Mouse (Mus musculus): ENCODE data around the gene Snf8. TPM values are rescaled to one million over a fixed set of nuclear protein-coding genes. Genes with fewer than 3 reads are reported as not detected.

Gene Snf8
- polyA plus RNA-seq, 1 experiment from 2014 or later = 125 TPM

DNA sequence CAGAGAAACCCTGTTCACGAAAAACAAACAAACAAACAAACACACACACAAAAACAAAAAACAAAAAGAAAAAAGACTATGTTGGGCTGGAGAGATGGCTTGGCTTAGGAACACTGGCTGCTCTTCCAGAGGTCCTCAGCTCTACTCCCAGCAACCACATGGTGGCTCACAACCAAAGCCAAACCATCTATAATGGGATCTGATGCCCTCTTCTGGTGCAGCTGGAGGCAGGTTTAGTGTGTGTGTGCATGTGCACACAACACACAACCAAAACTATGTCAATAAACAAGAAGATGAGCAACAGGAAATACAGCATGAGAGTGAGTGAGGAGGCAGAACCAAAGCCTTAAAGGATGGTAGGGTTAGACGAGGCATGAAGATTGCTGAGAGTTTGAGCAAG is 3.0 kb upstream of the Snf8 start:
- Histone ChIP-seq H3K9me3 (replicated peaks) (no peaks in the 10 kb centered on the region), H3K4me1 (peaks cover 22% of the 10 kb centered on the region), H3K4me3 (replicated peaks) (no peak overlapping the region), H3K27ac (replicated peaks) (no peak overlapping the region), H3K9ac (replicated peaks) (no peak overlapping the region), H3K36me3 (no peaks in the 10 kb centered on the region), H3K27me3 (replicated peaks) (peaks cover 18% of the 10 kb centered on the region), H3K4me2 (no peak overlapping the region)
- 83% methylated on average over 2 of the region's 2 CpGs for WGBS
- no peak for ATAC-seq (ENCODE audit: low FRiP score)

DNA sequence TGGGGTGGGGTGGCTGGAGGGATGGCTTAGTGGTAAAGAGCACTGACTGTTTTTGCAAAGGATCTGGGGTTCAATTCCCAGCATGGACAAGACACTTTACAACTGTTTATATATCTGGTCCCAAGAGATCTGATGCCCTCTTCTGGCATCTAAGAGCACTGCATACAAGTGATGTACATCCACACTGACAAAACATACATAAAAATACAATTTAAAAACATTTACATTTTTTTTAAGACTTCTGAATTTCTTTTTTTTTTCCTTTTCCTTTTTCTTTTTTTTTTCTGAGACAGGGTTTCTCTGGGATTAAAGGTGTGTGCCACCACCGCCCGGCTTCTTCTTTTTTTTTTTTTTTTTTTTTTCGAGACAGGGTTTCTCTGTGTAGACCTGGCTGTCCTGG is 1.4 kb upstream of the Snf8 start:
- Histone ChIP-seq H3K9ac (replicated peaks) (no peak overlapping the region), H3K27ac (replicated peaks) (no peak overlapping the region), H3K4me2 (no peak overlapping the region), H3K27me3 (replicated peaks) (peaks cover 17% of the 10 kb centered on the region), H3K4me1 (peaks cover 33% of the 10 kb centered on the region), H3K36me3 (peaks cover 4% of the 10 kb centered on the region; the same call in 1 of the 2 replicates), H3K4me3 (replicated peaks) (no peak overlapping the region), H3K9me3 (replicated peaks) (no peaks in the 10 kb centered on the region)
- no peak for ATAC-seq (ENCODE audit: low FRiP score)
- 95% methylated on average over 2 of the region's 3 CpGs for WGBS

DNA sequence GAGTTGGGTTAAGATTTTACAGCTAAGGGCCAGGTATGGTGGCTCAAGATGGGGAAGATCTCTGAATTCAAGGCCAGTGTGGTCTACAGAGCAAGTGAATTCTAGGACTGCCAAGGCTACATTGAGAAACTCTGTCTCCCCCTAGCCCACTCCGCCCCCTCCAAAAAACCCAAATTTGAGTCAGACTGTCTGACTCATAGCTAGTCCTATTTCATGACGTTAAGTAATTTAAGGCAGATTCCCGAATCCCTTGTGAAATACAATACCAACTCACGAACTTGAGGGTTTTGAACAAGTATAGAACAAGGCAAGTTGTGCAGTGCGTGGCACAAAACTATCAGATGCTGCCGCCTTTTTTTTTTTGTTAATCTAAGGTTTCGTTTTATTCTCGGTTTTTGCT is 569 bp upstream of the Snf8 start:
- Histone ChIP-seq H3K4me2 (peak overlapping the region; percentile 90), H3K4me1 (peaks cover 33% of the 10 kb centered on the region), H3K9me3 (replicated peaks) (no peaks in the 10 kb centered on the region), H3K4me3 (replicated peaks) (peak overlapping the region; percentile 73), H3K9ac (replicated peaks) (no peak overlapping the region), H3K27ac (replicated peaks) (peak overlapping the region; percentile 63; the same call in 1 of the 2 replicates), H3K36me3 (peaks cover 11% of the 10 kb centered on the region), H3K27me3 (replicated peaks) (peaks cover 13% of the 10 kb centered on the region)
- ATAC-seq (ENCODE audit: low FRiP score) = no peak
- WGBS = 49% methylated on average over 8 of the region's 8 CpGs

DNA sequence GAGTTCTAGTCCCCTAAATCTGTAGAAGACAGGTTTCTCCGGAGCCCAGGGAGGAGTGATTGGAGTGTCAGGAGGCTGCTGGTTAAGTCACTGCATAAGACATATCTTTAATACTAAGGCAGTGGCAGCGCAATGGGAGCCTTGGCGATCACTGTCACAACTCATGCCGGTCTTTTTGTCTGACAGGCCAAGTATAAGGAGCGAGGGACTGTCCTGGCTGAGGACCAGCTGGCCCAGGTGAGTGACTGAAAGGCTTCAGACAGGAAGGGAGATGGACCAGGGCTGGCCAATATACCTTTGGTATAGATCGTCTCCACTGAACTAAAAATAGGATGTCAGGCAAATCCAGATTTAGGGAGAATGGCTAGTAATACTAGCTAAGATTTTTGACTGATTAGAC is 448 bp downstream of the Snf8 start:
- Histone ChIP-seq H3K4me2 (peak overlapping the region; percentile 90), H3K27me3 (replicated peaks) (peaks cover 7% of the 10 kb centered on the region; the same call in 1 of the 2 replicates), H3K9me3 (replicated peaks) (no peaks in the 10 kb centered on the region), H3K4me1 (peaks cover 33% of the 10 kb centered on the region), H3K9ac (replicated peaks) (peak overlapping the region; percentile 74), H3K36me3 (peaks cover 15% of the 10 kb centered on the region), H3K4me3 (replicated peaks) (peak overlapping the region; percentile 73), H3K27ac (replicated peaks) (peak overlapping the region; percentile 63)
- ATAC-seq (ENCODE audit: low FRiP score) = peak; percentile 24; the same call in 1 of the 2 replicates
- WGBS = 8% methylated on average over 6 of the region's 6 CpGs

DNA sequence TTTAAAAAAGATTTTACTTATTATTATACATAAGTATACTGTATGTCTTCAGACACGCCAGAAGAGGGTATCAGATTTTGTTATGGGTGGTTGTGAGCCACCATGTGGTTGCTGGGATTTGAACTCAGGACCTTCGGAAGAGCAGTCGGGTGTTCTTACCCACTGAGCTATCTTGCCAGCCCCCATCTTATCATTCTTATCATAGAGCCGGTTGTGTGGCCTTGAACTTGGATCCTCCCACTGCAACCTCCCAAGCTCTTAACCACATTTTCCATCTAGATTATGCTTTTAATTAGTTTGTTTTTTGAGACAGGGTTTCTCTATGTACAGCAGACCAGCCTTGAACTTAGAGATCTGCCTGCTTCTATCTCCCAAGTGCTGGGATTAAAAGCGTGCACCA is 2.8 kb downstream of the Snf8 start:
- H3K9ac ChIP-seq (replicated peaks) = no peak overlapping the region
- no peak for ATAC-seq (ENCODE audit: low FRiP score)
- no peak overlapping the region for H3K27ac ChIP-seq (replicated peaks)
- H3K4me1 ChIP-seq = peaks cover 33% of the 10 kb centered on the region
- H3K4me3 ChIP-seq (replicated peaks) = no peak overlapping the region
- no peaks in the 10 kb centered on the region for H3K9me3 ChIP-seq (replicated peaks)
- H3K36me3 ChIP-seq = peaks cover 29% of the 10 kb centered on the region
- 94% methylated on average over 5 of the region's 5 CpGs for whole genome bisulfite sequencing
- H3K4me2 ChIP-seq = no peak overlapping the region
- no peaks in the 10 kb centered on the region for H3K27me3 ChIP-seq (replicated peaks)

DNA sequence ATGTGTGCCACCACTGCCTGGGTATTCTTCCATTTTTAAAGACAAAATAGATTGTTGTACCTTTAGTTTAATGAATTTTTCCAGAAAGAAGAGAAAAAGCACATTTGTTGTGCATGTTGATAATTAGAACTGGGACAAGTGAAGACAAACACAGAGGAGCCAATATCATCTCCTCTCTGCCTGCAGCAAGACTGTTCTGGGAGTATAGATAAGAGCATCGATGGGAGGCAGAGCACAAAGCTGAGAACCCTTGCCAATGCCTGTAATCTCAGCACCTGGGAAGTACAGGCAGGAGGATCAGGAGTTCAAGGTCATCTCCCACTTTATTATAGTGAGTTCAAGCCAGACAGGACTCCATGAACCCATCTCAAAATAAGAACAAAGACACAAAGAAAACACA is 3.9 kb downstream of the Snf8 start:
- 97% methylated on average over 1 of the region's 1 CpGs for WGBS

DNA sequence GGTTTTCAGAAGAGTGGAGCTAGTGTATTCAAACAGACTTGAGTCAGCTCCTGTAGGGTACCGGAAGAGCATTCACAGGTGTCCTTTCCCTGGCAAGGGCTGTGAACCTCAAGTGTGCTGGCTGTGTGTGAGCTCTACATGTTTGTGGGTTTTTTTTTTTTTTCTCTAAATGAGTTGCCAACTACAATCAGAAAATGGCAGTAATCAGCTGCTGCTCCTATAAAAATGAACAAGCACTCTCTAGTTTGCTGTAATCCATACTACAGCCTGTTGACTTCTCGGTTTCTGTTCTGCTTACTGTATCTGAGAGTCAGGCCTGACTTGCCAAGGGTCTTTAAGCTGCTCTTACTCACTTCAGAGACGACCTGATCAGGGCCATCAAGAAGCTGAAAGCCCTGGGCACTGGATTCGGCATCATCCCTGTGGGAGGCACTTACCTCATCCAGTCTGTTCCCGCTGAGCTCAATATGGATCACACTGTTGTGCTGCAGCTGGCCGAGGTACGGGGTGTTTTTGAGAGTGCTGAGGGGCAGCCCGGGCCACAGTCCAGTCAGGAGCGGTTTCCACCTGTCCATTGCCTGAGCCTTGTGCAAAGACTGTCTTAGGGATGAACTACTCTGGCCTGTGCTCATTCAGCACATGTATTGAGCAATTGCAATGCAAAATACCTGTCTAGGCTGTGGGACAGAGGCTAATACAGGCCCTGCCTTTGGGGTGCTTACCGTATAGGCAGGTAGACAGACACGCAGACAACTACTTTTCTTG is 10.3 kb downstream of the Snf8 start:
- Histone ChIP-seq H3K9ac (replicated peaks) (no peak overlapping the region), H3K4me3 (replicated peaks) (no peak overlapping the region), H3K27ac (replicated peaks) (no peak overlapping the region), H3K9me3 (replicated peaks) (no peaks in the 10 kb centered on the region), H3K27me3 (replicated peaks) (no peaks in the 10 kb centered on the region), H3K4me1 (no peaks in the 10 kb centered on the region), H3K4me2 (no peak overlapping the region), H3K36me3 (peaks cover 68% of the 10 kb centered on the region)
- 88% methylated on average over 11 of the region's 11 CpGs for WGBS
- ATAC-seq (ENCODE audit: low FRiP score) = no peak

More for the DNA sequence above, 3.9 kb downstream of the Snf8 start:
- H3K27ac ChIP-seq (replicated peaks) = no peak overlapping the region
- no peak overlapping the region for H3K4me3 ChIP-seq (replicated peaks)
- H3K9ac ChIP-seq (replicated peaks) = no peak overlapping the region
- H3K36me3 ChIP-seq = peaks cover 33% of the 10 kb centered on the region
- no peak overlapping the region for H3K4me2 ChIP-seq
- no peaks in the 10 kb centered on the region for H3K27me3 ChIP-seq (replicated peaks)
- H3K4me1 ChIP-seq = peaks cover 33% of the 10 kb centered on the region
- no peaks in the 10 kb centered on the region for H3K9me3 ChIP-seq (replicated peaks)
- no peak for ATAC-seq (ENCODE audit: low FRiP score)

DNA sequence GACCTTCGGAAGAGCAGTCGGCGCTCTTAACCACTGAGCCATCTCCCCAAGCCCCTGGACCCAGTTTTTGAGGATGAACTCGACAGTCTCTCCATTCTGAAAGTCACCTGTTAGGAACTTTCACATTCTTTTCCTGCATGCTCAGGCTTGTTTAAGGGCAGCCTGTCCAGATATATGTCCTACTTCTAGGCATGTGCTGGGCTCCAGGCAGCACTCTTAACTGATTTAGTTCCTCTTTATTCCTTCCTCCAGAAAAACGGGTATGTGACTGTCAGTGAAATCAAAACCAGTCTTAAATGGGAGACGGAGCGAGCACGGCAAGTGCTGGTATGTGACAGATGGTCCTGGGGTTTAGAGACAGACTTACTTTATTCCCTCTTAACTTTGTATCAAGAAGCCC is 11.3 kb downstream of the Snf8 start:
- Histone ChIP-seq H3K27me3 (replicated peaks) (no peaks in the 10 kb centered on the region), H3K9me3 (replicated peaks) (no peaks in the 10 kb centered on the region), H3K27ac (replicated peaks) (no peak overlapping the region), H3K36me3 (peaks cover 72% of the 10 kb centered on the region), H3K4me3 (replicated peaks) (no peak overlapping the region), H3K9ac (replicated peaks) (no peak overlapping the region), H3K4me1 (no peaks in the 10 kb centered on the region), H3K4me2 (no peak overlapping the region)
- ATAC-seq (ENCODE audit: low FRiP score) = no peak
- 81% methylated on average over 8 of the region's 8 CpGs for WGBS

DNA sequence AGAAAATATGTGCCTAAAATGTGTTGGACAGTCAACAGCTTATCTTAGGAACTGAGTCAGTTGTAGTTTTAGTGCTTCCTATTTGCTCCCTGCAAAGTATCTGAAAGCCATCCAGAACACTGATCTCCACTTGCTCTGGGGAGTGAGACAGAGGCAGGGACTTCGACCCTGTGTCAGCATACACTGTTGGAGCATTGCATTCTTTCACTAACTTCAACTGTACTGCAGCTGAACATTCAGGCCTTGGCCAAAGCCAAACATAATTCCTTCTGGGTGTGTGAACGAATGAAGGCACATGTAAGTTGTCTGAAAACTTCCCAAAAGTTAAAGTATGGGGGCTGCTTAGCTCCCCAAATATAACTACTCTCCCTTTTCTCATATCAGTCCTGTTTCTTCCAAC is 12.1 kb downstream of the Snf8 start:
- Histone ChIP-seq H3K27me3 (replicated peaks) (no peaks in the 10 kb centered on the region), H3K9ac (replicated peaks) (no peak overlapping the region), H3K27ac (replicated peaks) (no peak overlapping the region), H3K4me3 (replicated peaks) (no peak overlapping the region), H3K9me3 (replicated peaks) (no peaks in the 10 kb centered on the region), H3K4me2 (no peak overlapping the region), H3K4me1 (no peaks in the 10 kb centered on the region), H3K36me3 (peaks cover 77% of the 10 kb centered on the region)
- 87% methylated on average over 2 of the region's 2 CpGs for WGBS
- no peak for ATAC-seq (ENCODE audit: low FRiP score)

DNA sequence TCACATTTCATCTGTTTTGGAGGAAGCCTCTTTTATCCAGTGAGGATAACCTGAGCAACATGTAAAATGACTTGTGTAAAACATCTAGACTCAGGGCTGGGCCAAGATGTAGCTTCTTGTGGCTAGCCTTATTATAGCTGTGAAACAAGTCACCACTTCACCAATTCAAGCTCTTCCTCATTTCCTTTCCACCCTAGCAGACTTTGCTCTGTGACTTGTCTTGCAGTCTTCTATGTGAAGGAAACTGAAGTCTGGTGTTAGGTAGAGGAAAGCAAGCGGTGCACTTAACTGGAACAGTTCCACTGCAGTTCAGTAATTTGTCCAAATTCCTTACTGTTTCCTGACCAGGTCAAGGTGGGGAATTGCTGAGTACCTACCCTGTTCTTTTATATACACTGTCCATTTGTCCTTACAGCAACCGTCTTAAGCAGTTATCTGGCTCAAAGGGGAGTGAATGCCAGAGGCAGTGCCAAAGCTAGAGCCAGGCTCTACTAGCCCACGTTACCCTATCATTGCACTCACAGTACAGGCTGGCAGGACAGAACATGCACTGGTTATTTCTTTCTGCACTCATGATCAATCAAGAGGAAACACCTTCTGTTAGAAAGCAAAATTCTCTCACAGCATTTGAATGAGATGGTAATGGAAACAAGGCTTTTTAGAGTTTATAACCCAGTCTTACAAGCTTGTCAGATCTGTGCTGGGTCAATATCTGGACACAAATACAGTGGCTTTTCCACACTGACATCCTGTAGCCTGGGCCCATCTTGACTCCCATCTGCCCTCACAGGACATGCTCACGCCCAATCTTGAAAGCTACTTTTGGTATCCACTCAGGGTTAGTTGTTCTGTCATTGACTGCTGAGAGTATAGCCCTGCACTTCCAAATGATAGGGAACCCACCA is 13.0 kb downstream of the Snf8 start:
- Histone ChIP-seq H3K4me3 (replicated peaks) (no peak overlapping the region), H3K27ac (replicated peaks) (no peak overlapping the region), H3K4me2 (no peak overlapping the region), H3K9me3 (replicated peaks) (no peaks in the 10 kb centered on the region), H3K36me3 (peaks cover 80% of the 10 kb centered on the region), H3K9ac (replicated peaks) (no peak overlapping the region), H3K27me3 (replicated peaks) (no peaks in the 10 kb centered on the region), H3K4me1 (no peaks in the 10 kb centered on the region)
- no peak for ATAC-seq (ENCODE audit: low FRiP score)
- 85% methylated on average over 4 of the region's 4 CpGs for WGBS

DNA sequence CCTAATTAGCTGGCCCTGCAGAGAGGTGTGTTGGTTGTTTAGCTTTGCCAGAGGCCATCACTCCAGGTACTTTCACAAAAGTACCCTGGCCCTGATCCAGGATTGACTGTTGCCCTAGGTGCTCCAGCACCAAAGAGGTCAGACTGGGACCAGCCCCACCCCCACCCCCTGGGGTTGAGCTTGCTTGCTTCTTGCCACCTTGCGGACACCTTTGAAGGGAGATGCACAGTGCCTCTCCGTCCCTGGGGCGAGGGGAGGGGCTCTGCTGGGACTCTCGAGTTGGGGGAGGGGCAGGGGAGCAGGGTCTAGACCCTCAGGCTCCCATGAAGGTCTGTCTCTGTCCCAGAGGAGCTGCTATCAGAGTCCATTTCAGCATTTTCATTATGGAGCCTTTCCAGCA is 15.3 kb downstream of the Snf8 start:
- H3K4me2 ChIP-seq = no peak overlapping the region
- H3K27ac ChIP-seq (replicated peaks) = no peak overlapping the region
- ATAC-seq (ENCODE audit: low FRiP score) = no peak
- no peak overlapping the region for H3K9ac ChIP-seq (replicated peaks)
- H3K27me3 ChIP-seq (replicated peaks) = no peaks in the 10 kb centered on the region
- WGBS = 80% methylated on average over 4 of the region's 4 CpGs
- H3K4me1 ChIP-seq = no peaks in the 10 kb centered on the region
- no peaks in the 10 kb centered on the region for H3K9me3 ChIP-seq (replicated peaks)
- H3K4me3 ChIP-seq (replicated peaks) = no peak overlapping the region
- H3K36me3 ChIP-seq = peaks cover 83% of the 10 kb centered on the region

DNA sequence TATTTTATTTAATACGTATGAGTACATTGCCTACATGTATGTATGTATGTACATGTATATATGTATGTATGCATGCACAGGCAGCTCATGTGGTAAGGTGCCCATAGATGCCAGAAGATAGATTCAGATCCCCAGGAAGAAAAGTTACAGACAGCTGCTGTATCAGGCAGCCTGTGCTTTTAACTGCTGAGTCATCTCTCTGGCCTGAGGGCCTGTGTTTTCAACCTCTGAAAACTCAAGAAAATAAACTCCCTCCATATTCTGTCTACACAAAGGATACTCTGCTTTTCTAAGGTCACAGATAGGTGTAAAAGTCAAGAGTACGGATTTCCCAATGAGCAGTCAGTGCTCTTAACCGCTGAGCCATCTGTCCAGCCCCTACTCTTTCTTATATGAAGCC is 16.2 kb downstream of the Snf8 start:
- WGBS = 95% methylated on average over 3 of the region's 3 CpGs
- no peaks in the 10 kb centered on the region for H3K9me3 ChIP-seq (replicated peaks)
- H3K9ac ChIP-seq (replicated peaks) = no peak overlapping the region
- no peak overlapping the region for H3K27ac ChIP-seq (replicated peaks)
- H3K4me3 ChIP-seq (replicated peaks) = no peak overlapping the region
- ATAC-seq (ENCODE audit: low FRiP score) = no peak
- no peaks in the 10 kb centered on the region for H3K27me3 ChIP-seq (replicated peaks)
- no peak overlapping the region for H3K4me2 ChIP-seq
- peaks cover 84% of the 10 kb centered on the region for H3K36me3 ChIP-seq
- H3K4me1 ChIP-seq = no peaks in the 10 kb centered on the region
